Mouse (Mus musculus): Measurements from ENCODE around the gene Apoa2.
"Not testable (repeated sequence)": the region's sequence is repeated elsewhere in the genome, so short reads cannot be mapped to it uniquely, and the experiment has no call there.

The Apoa2 gene

DNA sequence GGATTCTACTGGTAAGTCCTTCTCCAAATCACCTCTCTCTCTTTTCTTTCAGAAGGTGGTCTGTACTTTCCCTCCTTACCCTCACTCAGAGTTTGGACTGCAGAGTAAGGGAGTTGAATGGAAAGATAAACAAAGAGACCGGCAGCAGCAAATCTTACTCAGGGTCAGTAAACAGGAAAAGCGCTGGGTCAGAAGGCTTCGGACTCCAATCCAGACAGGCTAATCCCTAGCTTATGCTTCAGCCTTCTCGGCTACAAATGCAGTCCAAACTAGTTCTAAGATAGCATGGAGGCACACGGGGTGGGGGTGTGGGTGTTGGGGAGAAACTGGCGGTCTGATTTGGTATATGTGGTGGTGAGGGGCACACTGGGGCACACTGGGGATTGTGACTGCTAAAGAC is 12.6 kb downstream of the Apoa2 start:
- DNase-seq: no peak

DNA sequence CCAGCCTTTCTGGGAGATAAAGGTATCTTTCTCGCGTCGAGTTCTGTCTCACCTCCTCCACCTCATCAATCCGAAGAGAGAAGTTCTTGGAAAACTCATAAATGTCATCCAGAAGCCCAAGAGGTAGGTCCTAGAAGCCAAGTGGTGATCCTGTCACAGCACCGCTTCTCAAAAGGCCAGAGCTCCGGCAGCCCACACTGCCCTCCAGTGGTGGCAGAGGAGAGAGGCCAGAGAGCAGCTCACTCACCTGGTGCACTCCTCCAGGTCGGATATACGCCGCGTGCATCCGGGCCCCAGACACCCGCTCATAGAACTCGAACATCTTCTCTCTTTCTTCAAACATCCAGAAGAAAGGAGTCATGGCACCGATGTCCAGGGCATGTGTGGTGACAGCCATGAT is 13.6 kb downstream of the Apoa2 start:
- DNase-seq: peak; percentile 77

DNA sequence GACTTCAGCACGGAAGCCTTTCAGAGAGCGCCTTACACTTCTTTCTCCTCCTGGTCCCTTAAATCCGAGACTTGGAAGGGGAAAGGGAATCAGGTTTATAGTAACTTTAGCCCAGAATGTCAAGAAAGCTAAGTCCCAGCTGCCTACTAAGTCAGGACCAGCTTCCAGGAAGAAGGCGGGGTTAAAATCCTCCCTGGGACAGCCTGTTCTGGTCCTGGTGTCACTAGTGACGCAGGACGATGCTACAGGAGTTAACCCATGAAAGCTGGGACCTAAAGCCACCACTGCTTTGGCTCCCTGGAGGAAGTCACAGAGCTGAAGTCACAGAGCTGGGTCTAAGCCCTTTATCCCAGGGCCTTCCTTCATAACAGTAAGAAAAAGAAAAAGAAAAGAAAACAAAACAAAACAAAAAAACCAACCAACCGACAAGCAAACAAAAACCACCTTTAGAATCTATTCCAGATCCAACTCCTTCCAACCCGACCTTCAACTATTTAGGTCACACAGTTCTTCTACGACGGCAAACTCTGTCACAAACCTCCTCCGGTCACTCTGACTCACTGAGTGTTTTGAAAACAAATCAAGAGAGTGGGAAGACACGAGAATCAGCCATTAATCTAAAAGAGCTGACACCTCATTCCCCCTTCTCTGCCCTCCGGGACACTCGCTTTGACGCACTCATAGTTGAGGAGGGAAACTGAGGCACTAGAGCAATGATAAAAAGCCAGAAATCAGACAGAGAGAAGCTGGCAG is 15.3 kb downstream of the Apoa2 start:
- DNase-seq: no peak

DNA sequence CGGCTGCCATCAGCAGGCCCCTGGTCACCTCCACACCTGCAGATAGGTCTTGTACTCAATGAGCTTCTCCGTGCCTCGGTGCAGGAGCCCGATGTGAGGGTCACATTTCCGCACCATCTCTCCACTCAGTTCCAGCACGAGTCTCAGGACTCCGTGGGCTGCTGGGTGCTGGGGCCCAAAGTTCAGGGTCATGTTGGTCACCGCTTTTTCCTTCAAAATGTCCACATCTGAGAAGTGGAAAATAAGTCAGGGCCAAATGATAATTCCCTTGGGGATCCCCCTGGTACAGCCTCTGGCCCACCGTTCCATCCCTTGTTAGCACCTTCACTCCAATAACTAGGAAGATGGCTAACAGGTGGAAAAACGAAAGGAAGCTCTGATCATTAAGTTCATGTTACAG is 16.1 kb downstream of the Apoa2 start:
- no peak for DNase-seq

- DNase-seq: not testable (repeated sequence)
Observed at GRCm38 (mm10) chr1:171241952-171242351, 17.1 kb downstream of the Apoa2 start.

DNA sequence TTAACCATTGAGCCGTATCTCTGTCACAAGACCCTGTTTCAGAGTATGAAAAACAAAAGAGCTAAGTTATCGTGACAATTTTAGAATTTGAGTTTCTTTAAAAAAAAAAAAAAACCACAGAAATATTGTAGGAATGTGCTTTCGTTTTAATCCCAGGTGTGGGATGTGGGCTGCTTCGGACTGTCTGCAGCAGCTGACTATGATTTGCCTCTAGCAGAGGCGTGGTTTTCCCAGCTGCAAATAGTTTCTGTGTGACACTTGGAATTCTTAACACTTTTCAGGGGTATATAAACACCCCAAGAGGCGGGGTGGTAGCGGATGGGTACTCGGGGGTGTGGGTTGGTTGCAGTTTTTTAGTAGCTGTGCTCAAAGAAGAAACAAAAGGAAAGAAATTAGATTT is 20.5 kb downstream of the Apoa2 start:
- DNase-seq: no peak

DNA sequence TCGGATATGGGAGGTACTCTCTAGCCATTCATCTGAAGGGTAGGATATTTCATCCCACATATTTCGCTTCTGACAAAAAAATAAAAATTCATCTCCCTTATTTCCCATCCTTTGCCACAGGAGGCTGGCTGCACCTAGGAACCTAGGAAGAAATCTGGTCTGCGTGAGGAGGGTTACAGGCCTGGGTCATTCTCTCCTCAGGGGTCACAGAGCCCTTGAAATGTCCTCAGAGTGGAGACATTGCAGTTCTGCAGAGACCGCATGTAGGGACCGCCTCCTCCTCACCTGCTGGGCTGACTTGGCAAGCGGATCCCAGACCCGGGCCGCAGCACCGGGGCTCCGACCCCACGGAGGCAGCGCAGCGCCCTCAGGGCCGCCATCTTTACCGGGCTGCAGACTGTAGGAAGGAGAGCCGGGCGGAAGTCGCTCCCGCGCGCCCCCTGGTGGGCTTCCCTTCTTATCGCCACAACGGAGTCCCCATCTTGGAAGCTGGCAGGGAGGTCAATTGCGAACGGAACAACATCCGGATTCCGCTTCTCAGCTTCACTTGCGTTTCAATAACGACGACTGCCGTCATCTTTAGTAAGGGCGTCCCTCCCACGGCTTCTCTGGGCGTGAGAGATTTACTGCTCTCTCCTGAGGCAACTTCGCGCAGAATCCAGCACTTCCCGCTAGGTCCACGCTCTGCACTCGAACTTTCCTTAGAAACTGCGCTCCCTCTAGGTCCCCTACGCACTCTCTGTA is 22.0 kb downstream of the Apoa2 start:
- DNase-seq: peak; percentile 99

DNA sequence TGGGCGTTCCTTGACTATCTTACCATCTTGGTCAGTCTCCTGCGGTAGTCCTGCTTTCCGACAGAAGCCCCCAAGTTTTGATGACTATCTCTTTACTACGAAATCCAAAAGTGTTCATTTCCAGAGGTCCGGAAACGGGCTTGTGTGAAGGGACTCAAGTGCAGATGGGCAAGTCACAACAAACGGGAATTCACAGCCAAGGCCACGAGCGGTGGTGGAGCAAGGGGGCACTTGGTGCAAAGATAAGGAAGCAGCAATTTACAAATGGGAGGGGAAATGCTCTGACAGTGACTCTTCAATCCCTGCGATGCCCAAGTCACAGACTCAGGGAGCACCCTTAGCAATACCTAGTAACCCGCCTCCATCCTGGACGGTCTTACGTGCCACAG is 22.6 kb downstream of the Apoa2 start:
- DNase-seq: no peak

GRCm38 (mm10) chr1:171247916-171248315 is 23.1 kb downstream of the Apoa2 start:
- DNase-seq: no peak

- DNase-seq: no peak
Observed at GRCm38 (mm10) chr1:171248386-171249226, 23.8 kb downstream of the Apoa2 start.

GRCm38 (mm10) chr1:171249913-171250600 is 25.2 kb downstream of the Apoa2 start, which contains the start of gene Adamts4:
Adamts4 (plus strand) TSS chr1:171250421.
- DNase-seq: no peak

DNA sequence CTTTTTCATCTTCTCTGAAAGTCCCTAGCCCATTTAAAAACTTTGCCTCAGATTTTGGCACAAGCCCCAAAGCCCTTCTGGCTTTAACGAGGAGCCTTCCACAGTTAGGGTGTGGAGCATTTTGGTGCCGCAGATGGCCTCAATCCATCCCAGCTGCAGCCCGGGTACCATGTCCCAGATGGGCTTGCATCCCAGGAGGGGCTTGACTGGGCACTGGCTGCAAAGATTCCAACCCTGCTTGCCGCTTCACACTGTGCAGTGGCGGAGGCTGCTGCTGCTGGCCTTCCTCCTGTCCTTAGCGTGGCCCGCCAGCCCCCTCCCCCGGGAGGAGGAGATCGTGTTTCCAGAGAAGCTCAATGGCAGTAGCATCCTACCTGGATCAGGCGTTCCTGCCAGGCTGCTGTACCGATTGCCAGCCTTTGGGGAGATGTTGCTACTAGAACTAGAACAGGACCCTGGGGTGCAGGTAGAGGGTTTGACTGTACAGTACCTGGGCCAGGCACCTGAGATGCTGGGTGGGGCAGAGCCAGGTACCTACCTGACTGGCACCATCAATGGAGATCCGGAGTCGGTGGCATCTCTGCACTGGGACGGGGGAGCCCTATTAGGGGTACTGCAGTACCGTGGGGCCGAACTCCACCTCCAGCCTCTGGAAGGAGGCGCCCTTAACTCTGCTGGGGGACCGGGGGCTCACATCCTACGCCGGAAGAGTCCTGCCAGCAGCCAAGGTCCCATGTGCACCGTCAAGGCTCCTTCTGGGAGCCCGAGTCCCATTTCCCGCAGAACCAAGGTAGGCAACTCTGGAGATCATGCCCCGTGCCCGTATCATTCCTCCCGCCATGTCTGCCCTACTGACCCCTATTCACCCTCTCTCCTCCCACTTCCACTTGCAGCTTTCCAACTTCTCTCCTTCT is 26.1 kb downstream of the Apoa2 start, which contains the start of gene Ndufs2:
TSS of gene Ndufs2 (minus strand) at position 709 of the 914 bp plus-strand sequence.
- DNase-seq: no peak

DNA sequence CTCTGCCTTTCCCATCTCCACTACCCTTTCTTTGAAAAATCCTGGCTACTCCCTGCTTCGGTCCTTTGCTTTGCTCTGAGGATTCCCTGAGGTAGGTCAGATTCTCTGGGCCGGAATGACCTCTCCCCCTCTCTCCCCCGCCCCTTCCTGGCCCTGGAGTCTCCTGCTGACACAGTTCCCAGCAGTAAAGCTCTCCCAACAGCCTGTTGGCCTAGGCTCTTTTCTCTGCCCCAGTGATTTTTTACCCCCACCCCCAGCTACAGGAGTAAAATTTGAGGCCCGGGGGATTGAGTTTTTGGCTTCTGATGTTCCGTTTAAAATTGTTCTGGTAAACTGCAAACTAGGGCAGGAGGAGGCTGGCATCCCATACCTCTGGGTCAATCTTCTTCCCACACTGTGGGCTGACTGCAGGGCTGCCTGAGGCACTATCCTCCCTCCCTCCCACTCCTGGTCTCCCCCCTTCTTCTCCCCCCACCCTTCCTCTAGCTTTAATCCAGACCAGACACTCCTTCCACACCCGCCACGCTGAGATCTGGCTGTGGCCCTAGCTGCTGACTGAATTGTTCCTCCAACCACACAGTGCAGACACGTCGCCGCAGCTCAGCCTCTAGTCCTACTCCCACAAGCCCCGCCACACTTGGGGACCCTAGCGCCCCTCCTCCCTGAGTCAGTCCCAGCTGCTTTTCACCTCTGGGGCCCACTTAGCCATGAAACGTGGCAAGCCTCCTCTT is 26.9 kb downstream of the Apoa2 start:
- no peak for DNase-seq

GRCm38 (mm10) chr1:171252415-171252814 is 27.6 kb downstream of the Apoa2 start:
- DNase-seq: no peak

DNA sequence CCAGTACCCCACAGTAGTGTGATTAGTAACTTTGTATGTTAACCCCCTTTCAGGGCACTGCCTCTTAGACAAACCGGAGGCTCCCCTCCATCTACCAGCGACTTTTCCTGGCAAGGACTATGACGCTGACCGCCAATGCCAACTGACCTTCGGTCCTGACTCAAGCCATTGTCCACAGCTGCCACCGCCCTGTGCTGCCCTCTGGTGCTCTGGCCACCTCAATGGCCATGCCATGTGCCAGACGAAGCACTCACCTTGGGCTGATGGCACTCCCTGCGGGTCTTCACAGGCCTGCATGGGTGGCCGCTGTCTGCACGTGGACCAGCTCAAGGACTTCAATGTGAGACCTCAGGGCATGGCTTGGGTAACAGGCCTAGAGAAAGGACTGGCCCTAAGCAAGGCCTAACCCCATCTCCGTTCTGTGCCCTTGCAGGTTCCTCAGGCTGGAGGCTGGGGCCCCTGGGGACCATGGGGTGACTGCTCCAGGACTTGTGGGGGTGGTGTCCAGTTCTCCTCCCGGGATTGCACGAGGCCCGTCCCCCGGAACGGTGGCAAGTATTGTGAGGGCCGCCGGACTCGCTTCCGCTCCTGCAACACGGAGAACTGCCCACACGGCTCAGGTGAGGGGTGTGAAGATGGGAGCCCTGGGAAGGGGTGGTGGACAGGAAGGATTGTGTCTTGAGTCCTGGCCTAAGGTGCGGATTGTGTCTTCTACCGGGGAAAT is 31.4 kb downstream of the Apoa2 start:
- DNase-seq: no peak

DNA sequence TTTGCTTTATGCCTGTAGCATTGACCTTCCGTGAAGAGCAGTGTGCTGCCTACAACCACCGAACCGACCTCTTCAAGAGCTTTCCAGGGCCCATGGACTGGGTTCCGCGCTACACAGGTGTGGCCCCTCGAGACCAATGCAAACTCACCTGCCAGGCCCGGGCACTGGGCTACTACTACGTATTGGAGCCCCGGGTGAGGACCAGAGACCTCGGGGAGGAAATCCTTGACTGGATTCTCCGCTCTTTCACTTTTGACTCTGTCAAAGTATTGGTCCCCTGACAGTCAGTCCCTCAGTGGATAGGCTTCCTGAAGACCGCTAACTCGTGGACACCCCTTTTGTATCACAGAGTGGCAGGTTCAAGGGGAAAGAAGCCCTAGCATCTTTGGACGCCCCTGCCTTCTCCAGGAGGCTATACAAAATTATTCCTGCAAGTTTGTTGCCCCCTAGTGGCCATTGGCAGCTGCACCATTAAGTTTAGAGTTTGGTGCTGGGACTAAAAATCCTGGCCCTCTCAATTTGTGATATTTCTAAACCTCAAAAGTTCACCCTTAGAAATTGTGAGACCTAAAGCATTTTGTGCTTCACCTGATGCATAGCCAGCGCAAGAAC is 32.2 kb downstream of the Apoa2 start:
- peak; percentile 75 to 77 for DNase-seq

DNA sequence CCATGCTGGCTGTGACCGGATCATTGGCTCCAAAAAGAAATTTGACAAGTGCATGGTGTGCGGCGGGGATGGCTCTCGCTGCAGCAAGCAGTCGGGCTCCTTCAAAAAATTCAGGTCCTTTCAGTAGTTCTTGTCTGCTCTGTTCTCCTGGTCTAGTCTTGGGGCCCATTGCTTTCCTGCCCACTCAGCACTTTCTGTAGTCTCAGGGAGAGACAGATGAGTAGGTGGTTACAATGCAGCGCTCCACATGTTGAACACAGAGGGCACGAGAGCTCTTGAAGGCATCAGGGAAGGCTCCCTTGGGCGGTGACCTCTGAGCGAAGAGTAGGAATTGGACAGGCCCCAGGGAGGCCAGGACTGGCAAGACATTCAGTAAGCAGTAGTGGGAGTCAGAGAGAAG is 32.9 kb downstream of the Apoa2 start:
- no peak for DNase-seq

DNA sequence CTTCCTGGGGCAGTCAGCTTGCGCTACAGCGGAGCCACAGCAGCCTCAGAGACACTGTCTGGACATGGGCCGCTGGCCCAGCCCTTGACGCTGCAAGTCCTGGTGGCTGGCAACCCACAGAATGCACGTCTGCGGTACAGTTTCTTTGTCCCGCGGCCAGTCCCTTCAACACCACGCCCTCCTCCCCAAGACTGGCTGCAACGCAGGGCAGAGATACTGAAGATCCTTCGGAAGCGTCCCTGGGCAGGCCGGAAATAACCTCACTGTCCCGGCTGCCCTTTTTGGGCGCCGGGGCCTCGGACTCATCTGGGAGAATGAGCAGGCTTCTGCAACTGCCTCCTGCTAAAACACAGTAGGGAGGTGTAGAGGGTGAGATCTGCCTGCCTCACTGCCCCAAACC is 34.1 kb downstream of the Apoa2 start:
- no peak for DNase-seq

- no peak for DNase-seq
Observed at GRCm38 (mm10) chr1:171260316-171260715, 35.5 kb downstream of the Apoa2 start.
